Mouse (Mus musculus) forebrain, embryonic 11.5 days (tissue): ENCODE measurements around the gene Cdx2. TPM values are rescaled to one million over a fixed set of nuclear protein-coding genes. Genes with fewer than 3 reads are reported as not detected.

Experiments used
- ATAC-seq: fragments of 200-750 bp; cut with Nextera tagmentation; replicated peaks from 2 replicates; pipeline ENCODE4 v1.8.0; 2017; ENCODE audit warnings: moderate TSS enrichment; ENCODE audit not compliant: low FRiP score
- DNase-seq: peaks from one replicate; pipeline ENCODE4 v3.0.0-alpha.2; 2017; ENCODE audit warnings: low spot score
- H3K27ac ChIP-seq: fragments of 300-500 bp; sonication (generic); 2 replicates; pipeline ENCODE4 v1.5.1; 2014; ENCODE audit warnings: low read depth, low read length
- H3K27me3 ChIP-seq: fragments of 300-500 bp; sonication (generic); 2 replicates; pipeline ENCODE4 v1.6.1; 2014; ENCODE audit warnings: mild to moderate bottlenecking, low read length, mixed read lengths; ENCODE audit not compliant: control insufficient read depth, insufficient read depth
- H3K36me3 ChIP-seq: fragments of 300-500 bp; sonication (generic); 2 replicates; pipeline ENCODE4 v1.6.1; 2014; ENCODE audit warnings: mild to moderate bottlenecking, low read length, moderate library complexity, mixed read lengths; ENCODE audit not compliant: control insufficient read depth, insufficient read depth
- H3K4me1 ChIP-seq: fragments of 300-500 bp; sonication (generic); replicated peaks from 2 replicates; pipeline ENCODE4 v1.6.1; 2014; ENCODE audit warnings: low read length, mixed read lengths; ENCODE audit not compliant: control insufficient read depth, insufficient read depth
- H3K4me2 ChIP-seq: fragments of 300-500 bp; sonication (generic); 2 replicates; pipeline ENCODE4 v1.6.1; 2014; ENCODE audit warnings: low read depth, mild to moderate bottlenecking, low read length, moderate library complexity, mixed read lengths; ENCODE audit not compliant: severe bottlenecking
- H3K4me3 ChIP-seq: fragments of 300-500 bp; sonication (generic); 2 replicates; pipeline ENCODE4 v1.5.1; 2014; ENCODE audit warnings: low read depth, low read length
- H3K9ac ChIP-seq: fragments of 300-500 bp; sonication (generic); 2 replicates; pipeline ENCODE4 v1.6.1; 2014; ENCODE audit warnings: low read length
- H3K9me3 ChIP-seq: fragments of 300-500 bp; sonication (generic); 2 replicates; pipeline ENCODE4 v1.6.1; 2016; ENCODE audit warnings: low read length, mixed read lengths; ENCODE audit not compliant: control insufficient read depth
- WGBS: fragments of 180-500 bp; shearing (Covaris S2); extraction: QIAGEN DNeasy Blood & Tissue Kit; methylation state at CpG from one replicate; pipeline ENCODE4 v1.1.7; 2014; 5-methylcytosine and 5-hydroxymethylcytosine counted together
- polyA plus RNA-seq: library from polyadenylated mRNA; unstranded; fragments of >200 nt; fragmentation: Nextera tagmentation; extraction: Ambion mirVana; gene quantifications from 2 replicates; pipeline ENCODE4 v1.2.1, GENCODE M21; 2014

The Cdx2 gene
- polyA plus RNA-seq, 1 experiment from 2014 or later: not detected

- H3K9ac ChIP-seq: no peak overlapping the region
- ATAC-seq (no peak; the same call in 1 of the 2 replicates), DNase-seq (peak; percentile 87)
- H3K36me3 ChIP-seq: no peaks in the 10 kb centered on the region
- H3K27me3 ChIP-seq: peaks cover 22% of the 10 kb centered on the region
- H3K4me1 ChIP-seq: no peaks in the 10 kb centered on the region
- no peak overlapping the region for H3K27ac ChIP-seq
- 22% methylated on average over 17 of the region's 17 CpGs for WGBS
- H3K9me3 ChIP-seq: no peaks in the 10 kb centered on the region
- H3K4me2 ChIP-seq: no peak overlapping the region
- no peak overlapping the region for H3K4me3 ChIP-seq
These were observed 16.3 kb upstream of the Cdx2 start for GRCm38 (mm10) chr5:147323237-147323917.

- Histone ChIP-seq H3K27me3 (peaks cover 34% of the 10 kb centered on the region), H3K4me2 (no peak within 1 kb of the TSS), H3K36me3 (no peaks in the 10 kb centered on the region), H3K27ac (no peak within 1 kb of the TSS), H3K4me3 (no peak within 1 kb of the TSS), H3K9ac (no peak within 1 kb of the TSS), H3K4me1 (no peaks in the 10 kb centered on the region), H3K9me3 (no peaks in the 10 kb centered on the region)
- 77% methylated on average over 8 of the region's 8 CpGs for WGBS
- peak; percentile 50 for DNase-seq
- ATAC-seq: no peak
These were observed 15.1 kb upstream of the Cdx2 start, which contains the start of gene Urad for GRCm38 (mm10) chr5:147322183-147322582. Gene Urad (minus strand): TSS chr5:147322440.

DNA sequence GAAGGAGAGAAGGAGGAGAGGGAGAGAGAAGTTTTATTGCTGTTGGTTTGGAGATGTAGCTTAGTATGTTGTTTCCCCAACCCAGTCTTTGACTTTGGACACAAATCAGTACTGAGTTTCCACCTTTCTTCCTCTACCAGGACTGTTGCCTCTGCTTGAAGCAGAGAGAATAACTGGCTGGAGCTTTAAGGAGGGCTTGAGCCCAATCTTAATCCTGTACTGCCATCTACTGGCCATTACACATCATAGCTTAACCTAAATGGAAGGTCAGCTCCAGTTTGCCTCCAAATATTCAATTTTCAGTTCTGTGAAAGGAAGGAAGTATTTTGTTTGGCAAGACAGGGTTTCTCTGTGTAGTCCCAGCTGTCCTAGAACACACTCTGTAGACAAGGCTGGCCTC lies 12.6 kb upstream of the Cdx2 start:
- no peak for ATAC-seq

DNA sequence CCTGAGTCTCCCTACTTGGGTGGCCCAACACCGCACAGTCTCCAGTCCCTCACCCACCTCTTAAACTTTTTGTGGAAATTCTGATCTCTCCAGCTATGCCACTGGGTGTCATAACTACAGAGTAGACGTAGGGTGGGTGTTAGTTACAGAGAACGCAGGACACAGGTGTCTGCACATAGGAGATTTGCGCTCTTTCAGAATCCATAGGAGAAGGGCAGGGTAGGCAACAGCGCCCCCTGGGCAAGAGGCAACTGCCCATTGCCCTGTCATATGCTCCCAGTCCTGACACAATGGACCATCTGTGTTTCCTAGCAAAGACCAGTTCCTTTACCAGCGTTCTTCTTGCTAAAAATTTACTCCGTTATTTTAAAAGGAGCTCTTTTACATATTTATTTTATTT lies 10.9 kb upstream of the Cdx2 start:
- WGBS: 16% methylated on average over 7 of the region's 7 CpGs
- Histone ChIP-seq H3K27ac (no peak overlapping the region), H3K9ac (no peak overlapping the region), H3K4me1 (no peaks in the 10 kb centered on the region; the same call in 1 of the 2 replicates), H3K4me3 (no peak overlapping the region), H3K4me2 (no peak overlapping the region), H3K36me3 (no peaks in the 10 kb centered on the region), H3K27me3 (peaks cover 75% of the 10 kb centered on the region), H3K9me3 (no peaks in the 10 kb centered on the region)
- ATAC-seq: no peak
- DNase-seq: peak; percentile 51

More for the DNA sequence above, 12.6 kb upstream of the Cdx2 start:
- no peaks in the 10 kb centered on the region for H3K9me3 ChIP-seq
- H3K36me3 ChIP-seq: no peaks in the 10 kb centered on the region
- H3K4me3 ChIP-seq: no peak overlapping the region
- H3K27ac ChIP-seq: no peak overlapping the region
- H3K4me2 ChIP-seq: no peak overlapping the region
- no peak for DNase-seq
- no peaks in the 10 kb centered on the region; the same call in 1 of the 2 replicates for H3K4me1 ChIP-seq
- H3K27me3 ChIP-seq: peaks cover 59% of the 10 kb centered on the region
- H3K9ac ChIP-seq: no peak overlapping the region

- no peaks in the 10 kb centered on the region for H3K36me3 ChIP-seq
- H3K9me3 ChIP-seq: no peaks in the 10 kb centered on the region
- no peaks in the 10 kb centered on the region; the same call in 1 of the 2 replicates for H3K4me1 ChIP-seq
- no peak overlapping the region for H3K4me3 ChIP-seq
- WGBS: 9% methylated on average over 7 of the region's 7 CpGs
- DNase-seq (peak; percentile 48), ATAC-seq (no peak)
- peaks cover 79% of the 10 kb centered on the region for H3K27me3 ChIP-seq
- H3K9ac ChIP-seq: no peak overlapping the region
- H3K4me2 ChIP-seq: no peak overlapping the region
- H3K27ac ChIP-seq: no peak overlapping the region
These were observed 10.3 kb upstream of the Cdx2 start for GRCm38 (mm10) chr5:147317321-147317720.

- peaks cover 87% of the 10 kb centered on the region for H3K27me3 ChIP-seq
- H3K9ac ChIP-seq: no peak overlapping the region
- H3K4me2 ChIP-seq: no peak overlapping the region
- under 1% methylated on average over 25 of the region's 25 CpGs for WGBS
- ATAC-seq: no peak
- no peaks in the 10 kb centered on the region for H3K36me3 ChIP-seq
- no peak overlapping the region for H3K27ac ChIP-seq
- H3K9me3 ChIP-seq: no peaks in the 10 kb centered on the region
- H3K4me1 ChIP-seq: no peaks in the 10 kb centered on the region; the same call in 1 of the 2 replicates
- H3K4me3 ChIP-seq: no peak overlapping the region
- peak; percentile 46 for DNase-seq
These were observed 8.5 kb upstream of the Cdx2 start for GRCm38 (mm10) chr5:147315432-147316075.

- no peaks in the 10 kb centered on the region for H3K36me3 ChIP-seq
- ATAC-seq (no peak), DNase-seq (peak; percentile 54)
- no peak overlapping the region for H3K4me3 ChIP-seq
- H3K27me3 ChIP-seq: peaks cover 94% of the 10 kb centered on the region
- H3K4me2 ChIP-seq: no peak overlapping the region
- no peaks in the 10 kb centered on the region for H3K9me3 ChIP-seq
- H3K9ac ChIP-seq: no peak overlapping the region
- no peaks in the 10 kb centered on the region; the same call in 1 of the 2 replicates for H3K4me1 ChIP-seq
- no peak overlapping the region for H3K27ac ChIP-seq
- under 1% methylated on average over 39 of the region's 39 CpGs for WGBS
These were observed 7.8 kb upstream of the Cdx2 start for GRCm38 (mm10) chr5:147314646-147315431.

DNA sequence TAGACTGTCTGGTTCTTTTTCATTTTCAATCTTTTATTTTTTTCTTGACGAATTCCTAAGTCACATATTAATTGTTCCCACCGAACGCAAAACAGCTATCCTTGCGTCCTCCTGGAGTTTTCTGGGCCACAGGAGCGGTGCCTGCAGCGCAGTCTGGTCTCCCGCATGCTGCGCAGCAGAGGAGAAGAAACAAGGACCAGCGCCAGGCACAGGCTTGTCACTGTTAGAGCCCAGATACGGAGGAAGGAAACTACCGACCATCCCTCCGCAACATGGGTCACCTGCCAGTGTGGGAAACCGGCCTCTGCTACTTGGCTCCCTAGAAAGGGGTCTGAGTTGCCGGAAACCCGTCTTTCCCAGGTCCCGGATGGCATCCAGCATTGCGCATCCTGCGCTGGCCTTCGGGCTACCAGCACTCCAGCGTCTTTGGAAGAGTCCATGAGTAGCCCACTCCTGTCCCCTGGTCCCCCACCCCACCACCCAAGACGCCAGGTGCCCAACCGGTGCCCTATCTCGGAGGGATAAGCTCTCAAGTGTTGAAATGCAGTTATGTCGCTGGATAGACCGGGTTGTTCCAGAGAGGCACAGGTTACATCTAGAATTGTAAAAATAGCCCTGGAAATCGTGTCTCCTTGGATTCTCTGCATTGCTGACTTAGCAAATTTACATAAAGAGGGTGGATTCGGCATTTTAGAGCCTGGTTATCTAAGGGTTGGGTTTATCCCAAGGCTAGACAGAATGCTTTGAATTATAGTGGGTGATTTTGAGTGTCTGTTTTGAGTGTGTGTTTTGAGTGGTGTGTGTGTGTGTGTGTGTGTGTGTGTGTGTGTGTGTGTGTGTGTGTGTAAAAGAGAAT lies 6.0 kb upstream of the Cdx2 start:
- H3K36me3 ChIP-seq: no peaks in the 10 kb centered on the region
- no peaks in the 10 kb centered on the region for H3K9me3 ChIP-seq
- no peak overlapping the region for H3K27ac ChIP-seq
- 2% methylated on average over 27 of the region's 27 CpGs for WGBS
- H3K4me3 ChIP-seq: no peak overlapping the region
- peaks cover 99% of the 10 kb centered on the region for H3K27me3 ChIP-seq
- no peaks in the 10 kb centered on the region; the same call in 1 of the 2 replicates for H3K4me1 ChIP-seq
- peak; percentile 45 for DNase-seq
- ATAC-seq: no peak
- H3K9ac ChIP-seq: no peak overlapping the region
- no peak overlapping the region for H3K4me2 ChIP-seq
